Mouse (Mus musculus) E14TG2a.4 (cell line): ENCODE measurements around the gene Tepsin.

Experiments
- CTCF ChIP-seq: conservative IDR thresholded peaks from 2 replicates; pipeline ENCODE4 v1.5.1; 2014; ENCODE audit warnings: low read length
- NANOG ChIP-seq: IDR thresholded peaks from 2 replicates; pipeline ENCODE4 v1.6.1; 2014; ENCODE audit warnings: borderline replicate concordance, low read length, mixed read lengths
- POU5F1 ChIP-seq: IDR thresholded peaks from 2 replicates; pipeline ENCODE4 v1.6.1; 2014; ENCODE audit warnings: low read length, borderline replicate concordance

GRCm38 (mm10) chr11:120047531-120048251, 50.8 kb downstream of the Tepsin start:
- TF ChIP-seq CTCF (no peak), NANOG (no peak), POU5F1 (no peak)
